Mouse (Mus musculus) ES-E14 (cell line): Measurements from ENCODE around the gene Efr3b.

Experiments used
- CHD2 ChIP-seq: IDR thresholded peaks from 2 replicates; pipeline ENCODE4 v1.6.1; 2014; ENCODE audit warnings: mild to moderate bottlenecking, low read depth, low read length, inconsistent platforms
- MAFK ChIP-seq: IDR thresholded peaks from 2 replicates; pipeline ENCODE4 v1.6.1; 2014; ENCODE audit warnings: mild to moderate bottlenecking, low read depth, low read length, inconsistent platforms; ENCODE audit not compliant: insufficient read depth
- ZC3H11A ChIP-seq: IDR thresholded peaks from 2 replicates; pipeline ENCODE4 v1.6.1; 2012; ENCODE audit warnings: low read depth, mild to moderate bottlenecking, inconsistent platforms, low read length, borderline replicate concordance

- no peak for TF ChIP-seq MAFK
- TF ChIP-seq CHD2 = no peak
- TF ChIP-seq ZC3H11A = no peak
These were observed 22.4 kb downstream of the Efr3b start for GRCm38 (mm10) chr12:4016321-4016720.
